9 mouse cellular contexts compared by ENCODE assay signal in the genomic region with DNA sequence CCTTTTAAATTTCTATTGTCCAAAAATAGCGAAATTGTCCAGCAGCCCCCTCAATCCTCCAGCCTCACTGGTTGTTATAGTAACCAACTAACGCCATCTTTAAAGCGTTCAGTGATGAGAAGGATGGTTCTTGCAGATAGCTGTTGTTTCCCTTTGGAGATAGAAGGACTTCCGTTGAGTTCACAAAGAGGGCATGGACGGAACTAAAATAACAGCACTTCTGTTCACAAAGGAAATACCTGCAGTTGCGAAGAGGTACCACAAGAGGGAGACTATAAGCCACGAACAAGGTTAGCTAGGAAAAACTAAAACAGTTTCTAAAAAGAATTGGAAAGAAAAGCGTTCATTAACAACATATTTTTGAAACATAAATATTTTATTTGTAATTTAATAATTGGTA.
DNase-seq lines count a peak whose midpoint lies in the region; ATAC-seq and TF ChIP-seq lines count a peak whose summit lies in the region.
"Had no signal": no experiment of that assay in that cellular context is flagged by ENCODE, and none has a peak within 500 bp of the region (broad histone marks: within the 10 kb centered on the region; RNA-seq: fewer than 3 reads in every experiment).

No protein-coding gene starts in this region.

- ATAC-seq in kidney, embryonic 14.5 days (ENCODE audit: low FRiP score, low TSS enrichment), result no peak
- ATAC-seq in neutrophil, adult 5-6 weeks (ENCODE audit: extremely low read depth, insufficient number of reproducible peaks, low FRiP score, poor library complexity, severe bottlenecking), result 0 out of 2 replicates have a peak, but pooled peaks have one; percentile 30

- no peak overlapping the region for H3K4me3 ChIP-seq in kidney, adult 2 months (ENCODE audit: insufficient read depth, low read depth, low read length)
- H3K4me3 ChIP-seq in kidney, embryonic 14.5 days (ENCODE audit: low read length), result no peak overlapping the region
- H3K4me3 ChIP-seq: erythroblast, embryonic 14.5 days had no signal

- H3K36me3 ChIP-seq in kidney, adult 2 months (ENCODE audit: control insufficient read depth, insufficient read depth, low read length), result no peaks in the 10 kb centered on the region
- H3K36me3 ChIP-seq in kidney, embryonic 14.5 days (ENCODE audit: control insufficient read depth, insufficient read depth, low read length), result no peaks in the 10 kb centered on the region

- 22% methylated on average over 8 of the region's 8 CpGs for WGBS in kidney, adult 2 months
- 36% methylated on average over 8 of the region's 8 CpGs for WGBS in kidney, embryonic 14.5 days

- peak; percentile 62 for DNase-seq in kidney, adult 2 months
- peak; percentile 77 for DNase-seq in NIH3T3 (ENCODE audit: low read depth)
- DNase-seq in cerebellum, postnatal 36 days, result peak; percentile 22 to 64
- peak; percentile 55 to 60 for DNase-seq in heart, postnatal 36 days
- peak; percentile 62 to 73 for DNase-seq in left cerebral cortex, postnatal 25 days (ENCODE audit: low spot score in 2 of 2)
- DNase-seq in ovary, adult 18-20 months (ENCODE audit: low spot score), result no peak

- intact Hi-C loops in heart, postnatal 36 days (cut with DNase I), result loop anchor here (10.0 kb wide), 1 partner anchor 437 kb away; no protein-coding TSS in a partner anchor
- intact Hi-C loops in left cerebral cortex, postnatal 25 days (cut with DNase I), result no loop called here

- H3K4me1 ChIP-seq in kidney, adult 2 months (ENCODE audit: control insufficient read depth, insufficient read depth, low read length), result no peaks in the 10 kb centered on the region; the same call in 1 of the 2 replicates
- no peaks in the 10 kb centered on the region for H3K4me1 ChIP-seq in kidney, embryonic 14.5 days (ENCODE audit: control insufficient read depth, insufficient read depth, low read length)

- H3K9me3 ChIP-seq in kidney, embryonic 14.5 days (ENCODE audit: control insufficient read depth, low read length), result no peaks in the 10 kb centered on the region

- no peak overlapping the region for H3K27ac ChIP-seq in kidney, adult 2 months (ENCODE audit: insufficient read depth, low read depth, low read length)
- H3K27ac ChIP-seq in kidney, embryonic 14.5 days (ENCODE audit: low read depth, low read length), result no peak overlapping the region

- H3K9ac ChIP-seq in kidney, embryonic 14.5 days (ENCODE audit: low read depth, low read length), result no peak overlapping the region

- no peak for TF ChIP-seq CTCF in kidney, adult 2 months (conservative IDR thresholded peaks at IDR 0.05; ENCODE audit: insufficient read depth, insufficient read length, low read depth, low read length)

- H3K27me3 ChIP-seq in kidney, adult 2 months (replicated peaks; ENCODE audit: control insufficient read depth, insufficient read depth, low read length), result no peaks in the 10 kb centered on the region
- H3K27me3 ChIP-seq in kidney, embryonic 14.5 days (ENCODE audit: control insufficient read depth, insufficient read depth, low read length), result no peaks in the 10 kb centered on the region

- H3K4me2 ChIP-seq in kidney, embryonic 14.5 days (replicated peaks; ENCODE audit: low read depth, low read length), result no peak overlapping the region

- TF ChIP-seq POLR2A in kidney, adult 2 months (IDR thresholded peaks at IDR 0.05; ENCODE audit: low read depth, low read length), result no peak
